Mouse (Mus musculus) lung, postnatal 0 days (tissue): ENCODE data around the gene Trabd.

Experiments
- CTCF ChIP-seq: IDR thresholded peaks from 2 replicates; pipeline ENCODE4 v1.5.1; 2016; ENCODE audit warnings: antibody characterized with exemption, mild to moderate bottlenecking
- EP300 ChIP-seq: IDR thresholded peaks from 2 replicates; pipeline ENCODE4 v1.6.1; 2016; ENCODE audit warnings: antibody characterized with exemption, mild to moderate bottlenecking, control low read depth

DNA sequence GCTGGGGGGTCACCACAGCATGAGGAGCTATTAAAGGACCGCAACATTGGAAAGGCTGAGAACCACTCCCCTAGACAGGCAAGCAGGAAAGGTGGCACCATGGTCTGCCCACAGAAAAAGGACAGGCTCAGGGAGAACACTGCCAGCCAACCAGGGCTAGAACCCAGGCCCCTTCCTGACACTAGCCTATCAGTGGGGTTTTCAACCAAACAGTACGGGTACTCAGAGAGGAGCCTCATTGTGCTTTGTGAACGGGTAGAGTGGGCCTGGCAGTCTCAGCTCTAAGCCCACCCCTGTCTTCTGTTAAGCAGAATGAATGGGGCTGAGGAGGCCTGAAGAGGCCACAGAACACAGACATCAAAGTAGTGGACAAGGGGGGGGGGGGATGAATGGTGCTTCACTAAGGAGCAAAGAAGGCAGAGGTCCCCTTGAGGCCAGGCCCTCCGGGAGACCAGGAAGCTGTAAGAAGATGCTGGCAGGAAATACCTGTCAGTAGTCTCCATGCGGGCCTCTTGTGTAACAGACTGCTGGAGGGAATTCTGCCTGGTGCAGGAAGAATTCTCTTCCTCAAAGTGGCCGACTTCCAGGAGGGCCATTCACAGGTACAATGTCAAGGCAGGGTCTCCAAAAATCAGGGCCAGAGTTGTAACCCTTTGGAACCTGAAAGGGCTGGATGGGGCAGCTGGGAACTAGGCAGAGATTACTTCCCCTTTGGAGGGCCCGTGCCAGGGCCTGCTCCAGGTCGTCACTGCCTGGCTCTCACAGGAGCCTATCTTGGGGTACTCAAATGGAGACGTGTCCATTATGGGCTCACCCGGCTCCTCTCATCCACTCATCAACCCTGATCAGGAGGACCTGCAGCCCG lies at the start of gene Trabd:
- TF ChIP-seq CTCF (no peak), EP300 (no peak)
